Mouse (Mus musculus): ENCODE measurements at regions not wholly inside any gene's neighbourhood (a gene's known extent, or its start where the extent isn't known, plus 50 kb on each side); places are given as distances from the start of the nearest gene placed in this dataset.

DNA sequence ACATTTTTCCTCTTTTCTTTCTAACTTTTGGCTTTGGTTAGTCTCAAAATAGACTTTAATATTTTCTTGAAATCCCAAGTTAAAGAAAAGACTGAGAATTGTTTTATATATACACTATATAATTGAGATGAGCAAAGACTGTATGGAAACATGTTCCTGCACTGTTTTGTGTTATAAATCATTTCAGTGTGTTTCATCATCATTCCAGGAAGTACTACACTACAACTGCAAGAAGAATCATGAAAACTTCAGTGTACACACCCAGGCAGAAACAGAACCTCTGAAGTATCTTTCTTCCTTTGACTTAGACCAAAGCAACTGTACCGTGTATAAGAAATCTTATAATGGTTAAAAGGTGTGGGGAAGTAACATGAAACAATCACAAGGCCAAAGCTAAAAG, 816.2 kb downstream of the Efna5 start:
- no peak for TF ChIP-seq EP300 (IDR thresholded peaks at IDR 0.05; ENCODE audit: insufficient read depth, low read depth, low read length)
- TF ChIP-seq CTCF (IDR thresholded peaks at IDR 0.05), result no peak
- no peak for TF ChIP-seq POLR2A (IDR thresholded peaks at IDR 0.05; ENCODE audit: insufficient read depth, low read depth, low read length)

All from heart, adult 2 months (tissue).